Mouse (Mus musculus) hindbrain, embryonic 14.5 days (tissue): ENCODE measurements around the gene Ankrd39. TPM values are rescaled to one million over a fixed set of nuclear protein-coding genes. Genes with fewer than 3 reads are reported as not detected.

Experiments used
- ATAC-seq: fragments of 200-750 bp; cut with Nextera tagmentation; 2 replicates; pipeline ENCODE4 v1.8.0; 2017; ENCODE audit warnings: moderate number of reproducible peaks, mild to moderate bottlenecking, moderate TSS enrichment, moderate library complexity; ENCODE audit not compliant: low FRiP score
- DNase-seq: peaks from one replicate; pipeline ENCODE4 v3.0.0-alpha.2; 2015; ENCODE audit warnings: low spot score
- H3K27ac ChIP-seq: fragments of 300-500 bp; sonication (generic); 2 replicates; pipeline ENCODE4 v1.5.1; 2014; ENCODE audit warnings: mild to moderate bottlenecking, moderate library complexity
- H3K27me3 ChIP-seq: fragments of 300-500 bp; sonication (generic); 2 replicates; pipeline ENCODE4 v1.6.1; 2014; ENCODE audit warnings: mild to moderate bottlenecking, low read length, mixed read lengths; ENCODE audit not compliant: control insufficient read depth, insufficient read depth
- H3K36me3 ChIP-seq: fragments of 300-500 bp; sonication (generic); replicated peaks from 2 replicates; pipeline ENCODE4 v1.6.1; 2014; ENCODE audit not compliant: control insufficient read depth, insufficient read depth
- H3K4me1 ChIP-seq: fragments of 300-500 bp; sonication (generic); replicated peaks from 2 replicates; pipeline ENCODE4 v1.6.1; 2014; ENCODE audit warnings: antibody characterized with exemption, low read length, mixed read lengths; ENCODE audit not compliant: control insufficient read depth, insufficient read depth
- H3K4me2 ChIP-seq: fragments of 300-500 bp; sonication (generic); replicated peaks from 2 replicates; pipeline ENCODE4 v1.6.1; 2014; ENCODE audit warnings: mild to moderate bottlenecking, moderate library complexity
- H3K4me3 ChIP-seq: fragments of 300-500 bp; sonication (generic); replicated peaks from 2 replicates; pipeline ENCODE4 v1.5.1; 2014; ENCODE audit warnings: mild to moderate bottlenecking, low read length
- H3K9ac ChIP-seq: fragments of 300-500 bp; sonication (generic); 2 replicates; pipeline ENCODE4 v1.6.1; 2014
- H3K9me3 ChIP-seq: fragments of 300-500 bp; sonication (generic); 2 replicates; pipeline ENCODE4 v1.6.1; 2016; ENCODE audit warnings: low read length; ENCODE audit not compliant: control insufficient read depth
- WGBS: fragments of 180-500 bp; shearing (Covaris S2); extraction: QIAGEN DNeasy Blood & Tissue Kit; methylation state at CpG from one replicate; pipeline ENCODE4 v1.1.7; 2014; 5-methylcytosine and 5-hydroxymethylcytosine counted together
- polyA plus RNA-seq: library from polyadenylated mRNA; unstranded; fragments of >200 nt; fragmentation: Nextera tagmentation; extraction: Ambion mirVana; gene quantifications from 2 replicates; pipeline ENCODE4 v1.2.1, GENCODE M21; 2014

Gene Ankrd39
- polyA plus RNA-seq, 1 experiment from 2014 or later: 23.9 TPM

DNA sequence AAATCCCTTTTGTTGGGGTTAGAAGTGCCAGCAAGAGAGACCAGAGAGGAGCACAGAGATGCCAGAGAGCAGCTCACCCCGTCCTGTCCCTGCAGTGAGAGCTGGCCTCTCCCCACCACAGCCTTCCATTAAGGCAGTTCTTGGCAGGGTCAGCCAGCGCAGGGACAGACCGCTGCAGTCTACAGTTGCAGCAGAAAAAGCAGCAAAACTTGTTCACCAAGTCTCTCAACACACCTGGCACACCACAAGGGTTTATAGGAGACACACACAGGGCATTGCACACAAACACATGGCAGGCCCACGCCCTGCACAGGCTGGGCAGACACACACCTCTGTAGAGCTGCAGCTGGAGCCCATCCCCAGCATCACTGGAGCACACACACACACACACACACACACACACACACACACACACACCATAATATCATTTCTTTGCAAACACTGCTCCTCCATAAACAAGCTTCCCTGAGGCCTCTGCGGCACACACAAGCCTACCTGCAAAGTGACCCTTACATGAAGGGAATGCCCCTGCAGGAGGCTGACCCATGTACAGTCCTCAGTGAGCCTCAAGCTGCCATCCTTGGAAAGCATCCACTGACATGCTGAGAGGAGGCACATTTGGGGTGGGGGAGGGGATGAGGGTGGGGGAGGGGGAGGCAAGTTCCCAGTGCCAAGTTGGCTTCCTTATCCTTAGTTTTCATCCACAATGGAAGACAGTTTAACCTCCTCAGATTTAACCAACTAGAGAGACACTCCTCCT lies 27.1 kb upstream of the Ankrd39 start:
- Histone ChIP-seq H3K9me3 (no peaks in the 10 kb centered on the region), H3K27ac (no peak overlapping the region), H3K36me3 (no peaks in the 10 kb centered on the region), H3K4me2 (no peak overlapping the region), H3K9ac (no peak overlapping the region), H3K27me3 (no peaks in the 10 kb centered on the region), H3K4me1 (peaks cover 8% of the 10 kb centered on the region; the same call in 1 of the 2 replicates), H3K4me3 (no peak overlapping the region)
- ATAC-seq: no peak
- WGBS: 82% methylated on average over 5 of the region's 5 CpGs
- DNase-seq: no peak

- no peak for DNase-seq
- peaks cover 8% of the 10 kb centered on the region; the same call in 1 of the 2 replicates for H3K4me1 ChIP-seq
- no peaks in the 10 kb centered on the region for H3K36me3 ChIP-seq
- WGBS: 86% methylated on average over 8 of the region's 8 CpGs
- no peak overlapping the region for H3K4me3 ChIP-seq
- no peaks in the 10 kb centered on the region for H3K27me3 ChIP-seq
- ATAC-seq: no peak
- H3K27ac ChIP-seq: no peak overlapping the region
- no peak overlapping the region for H3K4me2 ChIP-seq
- H3K9ac ChIP-seq: no peak overlapping the region
- H3K9me3 ChIP-seq: no peaks in the 10 kb centered on the region
Observed at GRCm38 (mm10) chr1:36573524-36573923, 26.3 kb upstream of the Ankrd39 start.

- H3K4me2 ChIP-seq: no peak overlapping the region
- no peak for ATAC-seq
- no peak for DNase-seq
- WGBS: 74% methylated on average over 1 of the region's 1 CpGs
- H3K4me1 ChIP-seq: peaks cover 8% of the 10 kb centered on the region; the same call in 1 of the 2 replicates
- H3K27me3 ChIP-seq: no peaks in the 10 kb centered on the region
- H3K9ac ChIP-seq: no peak overlapping the region
- no peaks in the 10 kb centered on the region for H3K9me3 ChIP-seq
- no peaks in the 10 kb centered on the region for H3K36me3 ChIP-seq
- H3K4me3 ChIP-seq: no peak overlapping the region
- no peak overlapping the region for H3K27ac ChIP-seq
Observed at GRCm38 (mm10) chr1:36572709-36573108, 25.5 kb upstream of the Ankrd39 start.

GRCm38 (mm10) chr1:36572140-36572700 lies 25.0 kb upstream of the Ankrd39 start:
- peaks cover 8% of the 10 kb centered on the region; the same call in 1 of the 2 replicates for H3K4me1 ChIP-seq
- H3K9me3 ChIP-seq: no peaks in the 10 kb centered on the region
- no peak for ATAC-seq
- H3K4me2 ChIP-seq: no peak overlapping the region
- no peak overlapping the region for H3K9ac ChIP-seq
- H3K27me3 ChIP-seq: no peaks in the 10 kb centered on the region
- no peak overlapping the region for H3K27ac ChIP-seq
- WGBS: 59% methylated on average over 2 of the region's 2 CpGs
- no peak for DNase-seq
- no peak overlapping the region for H3K4me3 ChIP-seq
- no peaks in the 10 kb centered on the region for H3K36me3 ChIP-seq

- no peak overlapping the region for H3K4me3 ChIP-seq
- no peak overlapping the region for H3K9ac ChIP-seq
- no peak overlapping the region for H3K27ac ChIP-seq
- no peak for DNase-seq
- no peak overlapping the region for H3K4me2 ChIP-seq
- peaks cover 8% of the 10 kb centered on the region; the same call in 1 of the 2 replicates for H3K4me1 ChIP-seq
- 49% methylated on average over 6 of the region's 6 CpGs for WGBS
- no peak for ATAC-seq
- no peaks in the 10 kb centered on the region for H3K27me3 ChIP-seq
- H3K36me3 ChIP-seq: no peaks in the 10 kb centered on the region
- H3K9me3 ChIP-seq: no peaks in the 10 kb centered on the region
Observed at GRCm38 (mm10) chr1:36571627-36572026, 24.4 kb upstream of the Ankrd39 start.

DNA sequence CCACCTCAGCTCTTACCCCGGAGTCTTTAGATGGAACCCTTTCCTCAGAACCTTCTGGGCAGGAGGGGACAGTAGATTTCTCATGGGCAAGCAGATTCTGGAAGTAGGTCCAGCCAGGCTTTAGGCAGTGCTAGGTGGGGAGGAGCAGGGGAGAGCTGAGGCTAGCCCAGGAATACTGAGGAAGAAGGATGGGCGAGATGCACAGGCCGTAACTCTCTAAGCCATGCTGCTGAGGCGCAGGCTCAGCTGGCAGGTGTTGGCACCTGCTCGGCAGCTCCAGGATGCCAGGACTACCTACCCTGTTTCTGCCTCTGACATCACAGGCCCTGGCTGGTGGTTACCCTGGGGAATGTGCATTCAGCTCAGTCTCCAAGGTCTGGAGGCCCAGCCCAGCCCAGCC lies 23.1 kb upstream of the Ankrd39 start:
- no peaks in the 10 kb centered on the region for H3K9me3 ChIP-seq
- no peak overlapping the region for H3K9ac ChIP-seq
- no peaks in the 10 kb centered on the region for H3K27me3 ChIP-seq
- H3K4me3 ChIP-seq: no peak overlapping the region
- H3K36me3 ChIP-seq: no peaks in the 10 kb centered on the region
- ATAC-seq: no peak
- WGBS: 89% methylated on average over 5 of the region's 5 CpGs
- DNase-seq: no peak
- peaks cover 8% of the 10 kb centered on the region; the same call in 1 of the 2 replicates for H3K4me1 ChIP-seq
- no peak overlapping the region for H3K4me2 ChIP-seq
- H3K27ac ChIP-seq: no peak overlapping the region

- H3K27ac ChIP-seq: no peak overlapping the region
- no peak overlapping the region for H3K9ac ChIP-seq
- DNase-seq (no peak), ATAC-seq (no peak)
- no peaks in the 10 kb centered on the region for H3K9me3 ChIP-seq
- no peaks in the 10 kb centered on the region for H3K36me3 ChIP-seq
- WGBS: 53% methylated on average over 7 of the region's 7 CpGs
- no peak overlapping the region for H3K4me3 ChIP-seq
- no peaks in the 10 kb centered on the region for H3K27me3 ChIP-seq
- H3K4me2 ChIP-seq: no peak overlapping the region
- H3K4me1 ChIP-seq: peaks cover 6% of the 10 kb centered on the region; the same call in 1 of the 2 replicates
Observed at GRCm38 (mm10) chr1:36569694-36570276, 22.5 kb upstream of the Ankrd39 start.

DNA sequence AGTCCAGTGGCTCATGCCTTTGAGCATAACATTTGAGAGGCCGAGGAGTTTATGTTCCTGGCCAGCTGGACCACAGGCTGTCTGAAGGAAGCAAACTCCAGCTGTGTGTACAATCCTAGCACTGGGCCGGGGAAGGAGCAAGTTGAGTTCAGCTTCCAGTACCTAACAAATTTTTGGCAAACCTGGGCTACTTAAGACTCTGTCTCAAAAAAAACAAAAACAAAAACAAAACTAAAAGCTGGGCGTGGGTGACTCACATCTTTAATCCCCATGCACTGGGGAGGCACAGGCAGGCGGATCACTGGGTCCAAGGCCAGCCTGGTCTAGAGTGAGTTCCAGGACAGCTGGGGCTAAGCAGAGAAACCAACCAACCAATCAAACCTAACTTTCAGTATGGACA lies 21.5 kb upstream of the Ankrd39 start:
- DNase-seq (no peak), ATAC-seq (no peak)
- no peaks in the 10 kb centered on the region for H3K9me3 ChIP-seq
- H3K9ac ChIP-seq: no peak overlapping the region
- no peaks in the 10 kb centered on the region for H3K36me3 ChIP-seq
- H3K4me2 ChIP-seq: no peak overlapping the region
- H3K27ac ChIP-seq: no peak overlapping the region
- no peaks in the 10 kb centered on the region for H3K4me1 ChIP-seq
- H3K4me3 ChIP-seq: no peak overlapping the region
- H3K27me3 ChIP-seq: no peaks in the 10 kb centered on the region
- WGBS: 82% methylated on average over 4 of the region's 4 CpGs

DNA sequence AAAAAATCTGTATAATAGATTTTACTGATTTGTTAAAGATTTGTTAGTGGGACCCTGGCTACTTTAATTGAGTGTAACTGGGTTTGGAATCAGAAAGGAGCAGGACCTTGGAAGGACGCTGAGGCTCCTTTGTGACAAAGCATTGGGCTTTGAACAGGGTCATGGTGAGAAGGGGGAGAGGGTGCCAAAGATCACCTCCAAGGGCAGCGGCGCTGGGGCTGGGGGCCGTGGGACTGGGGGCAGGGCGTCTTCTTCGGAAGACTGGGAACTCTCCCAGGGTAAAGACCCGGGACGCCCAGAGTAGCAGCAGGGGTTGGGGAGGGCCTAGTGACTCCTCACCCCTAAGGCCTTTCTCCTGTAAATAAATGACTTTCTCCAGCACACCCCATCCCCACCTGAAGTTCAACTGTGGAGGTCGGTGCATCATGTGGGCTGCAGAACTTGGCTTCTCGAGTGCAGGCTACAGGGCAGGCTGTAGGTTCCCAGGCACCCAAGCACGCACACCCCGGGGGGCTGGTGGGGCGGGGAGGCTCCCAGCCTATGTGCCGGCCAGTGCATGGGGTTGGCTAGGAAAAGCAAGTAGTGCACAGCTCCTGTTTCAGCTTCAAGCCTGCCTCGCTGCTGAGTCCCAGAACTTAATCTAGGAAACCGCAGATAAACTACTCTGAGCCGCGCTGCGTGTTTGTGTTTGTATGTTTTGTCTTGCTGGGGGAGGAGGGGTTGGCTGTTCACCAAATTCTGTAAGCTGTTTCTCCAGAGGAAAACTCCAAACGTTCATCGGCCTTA lies 20.8 kb upstream of the Ankrd39 start:
- Histone ChIP-seq H3K27me3 (no peaks in the 10 kb centered on the region), H3K4me3 (no peak overlapping the region), H3K36me3 (no peaks in the 10 kb centered on the region), H3K4me1 (no peaks in the 10 kb centered on the region), H3K9ac (no peak overlapping the region), H3K27ac (no peak overlapping the region), H3K4me2 (no peak overlapping the region), H3K9me3 (no peaks in the 10 kb centered on the region)
- ATAC-seq: no peak
- WGBS: 38% methylated on average over 21 of the region's 21 CpGs
- DNase-seq: no peak
